Mouse (Mus musculus): ENCODE data around the gene Ndc1. TPM values are rescaled to one million over a fixed set of nuclear protein-coding genes. Genes with fewer than 3 reads are reported as not detected.
"Not testable (repeated sequence)": the region's sequence is repeated elsewhere in the genome, so short reads cannot be mapped to it uniquely, and the experiment has no call there.

The Ndc1 gene
- polyA plus RNA-seq, 1 experiment = 34.2 TPM

DNA sequence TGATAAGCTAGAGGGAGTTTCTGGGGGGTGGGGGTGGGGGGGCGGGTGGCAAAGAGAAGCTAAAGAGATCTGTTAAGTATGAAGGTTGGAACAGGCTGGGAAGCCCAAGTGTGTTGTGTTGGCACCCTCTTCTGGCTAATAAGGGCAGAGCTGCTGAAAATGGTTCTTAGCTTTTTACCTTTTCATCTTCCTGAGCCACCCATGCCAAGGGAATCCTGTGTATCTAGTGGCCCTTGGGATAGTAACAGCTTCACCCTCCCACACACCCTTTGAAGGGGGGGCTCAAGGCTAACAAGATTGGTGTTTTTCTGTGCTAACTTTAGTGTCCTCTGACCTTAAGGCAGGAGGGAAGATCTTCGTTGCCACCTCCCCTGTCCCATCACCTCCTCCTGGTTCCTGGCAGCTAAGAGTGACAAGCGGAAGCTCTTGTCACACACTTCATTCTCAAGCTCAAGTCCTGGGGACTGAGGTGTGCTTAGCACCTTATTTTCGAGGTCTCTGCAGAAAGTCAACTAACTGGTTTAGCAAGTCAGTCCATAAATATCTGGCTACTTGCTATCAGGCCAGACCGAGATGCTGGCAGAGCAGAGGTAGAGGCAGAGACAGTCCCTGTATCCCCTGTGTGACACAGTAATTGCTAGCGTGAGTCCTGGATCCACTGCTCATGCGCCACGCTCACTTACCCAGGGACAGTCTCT is 18.1 kb upstream of the Ndc1 start:
- TF ChIP-seq CTCF (IDR thresholded peaks at IDR 0.05; ENCODE audit: borderline replicate concordance, control insufficient read depth, extremely low read depth, insufficient read depth, low read length, poor library complexity) (no peak), POLR2A (IDR thresholded peaks at IDR 0.05; ENCODE audit: control insufficient read depth, extremely low read depth, insufficient read depth, low read length, poor library complexity) (no peak)
- 87% methylated on average over 8 of the region's 8 CpGs for WGBS
- H3K27ac ChIP-seq (ENCODE audit: control insufficient read depth, insufficient read depth, low read length) = no peak overlapping the region
- H3K27me3 ChIP-seq (ENCODE audit: control insufficient read depth, insufficient read depth, low read length) = no peaks in the 10 kb centered on the region
- H3K4me1 ChIP-seq (replicated peaks; ENCODE audit: control insufficient read depth, insufficient read depth, low read length) = no peaks in the 10 kb centered on the region
- no peak overlapping the region for H3K4me3 ChIP-seq (ENCODE audit: control insufficient read depth, insufficient read depth, low read length)
- peak; percentile 40 for DNase-seq
- H3K36me3 ChIP-seq (ENCODE audit: control insufficient read depth, insufficient read depth, low read length) = peaks cover 20% of the 10 kb centered on the region

DNA sequence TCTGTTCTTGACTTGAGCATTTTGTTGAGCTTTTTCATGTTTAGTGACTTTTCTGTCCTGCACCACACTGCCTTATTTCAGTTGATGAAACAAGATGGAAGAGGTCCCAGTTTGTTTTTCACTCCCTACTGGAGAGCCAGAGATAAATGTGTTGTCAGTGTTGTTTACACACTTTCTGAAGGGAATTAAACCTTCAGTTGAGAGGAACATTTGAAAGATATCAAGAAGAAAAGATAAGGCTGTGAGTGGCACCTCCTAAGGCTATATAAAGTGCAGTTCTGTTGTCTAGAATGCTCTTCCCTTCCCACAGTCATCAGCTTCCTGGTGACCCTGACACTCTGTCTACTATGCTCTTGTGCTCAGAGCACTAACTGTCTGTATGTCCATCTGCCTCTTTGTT is 16.2 kb upstream of the Ndc1 start:
- Histone ChIP-seq H3K27me3 (ENCODE audit: control insufficient read depth, insufficient read depth, low read length) (no peaks in the 10 kb centered on the region), H3K4me1 (replicated peaks; ENCODE audit: control insufficient read depth, insufficient read depth, low read length) (no peaks in the 10 kb centered on the region), H3K27ac (ENCODE audit: control insufficient read depth, insufficient read depth, low read length) (no peak overlapping the region), H3K36me3 (ENCODE audit: control insufficient read depth, insufficient read depth, low read length) (peaks cover 13% of the 10 kb centered on the region; the same call in 1 of the 2 replicates), H3K4me3 (ENCODE audit: control insufficient read depth, insufficient read depth, low read length) (no peak overlapping the region)
- TF ChIP-seq POLR2A (IDR thresholded peaks at IDR 0.05; ENCODE audit: control insufficient read depth, extremely low read depth, insufficient read depth, low read length, poor library complexity) (no peak), CTCF (IDR thresholded peaks at IDR 0.05; ENCODE audit: borderline replicate concordance, control insufficient read depth, extremely low read depth, insufficient read depth, low read length, poor library complexity) (no peak)
- no peak for DNase-seq

DNA sequence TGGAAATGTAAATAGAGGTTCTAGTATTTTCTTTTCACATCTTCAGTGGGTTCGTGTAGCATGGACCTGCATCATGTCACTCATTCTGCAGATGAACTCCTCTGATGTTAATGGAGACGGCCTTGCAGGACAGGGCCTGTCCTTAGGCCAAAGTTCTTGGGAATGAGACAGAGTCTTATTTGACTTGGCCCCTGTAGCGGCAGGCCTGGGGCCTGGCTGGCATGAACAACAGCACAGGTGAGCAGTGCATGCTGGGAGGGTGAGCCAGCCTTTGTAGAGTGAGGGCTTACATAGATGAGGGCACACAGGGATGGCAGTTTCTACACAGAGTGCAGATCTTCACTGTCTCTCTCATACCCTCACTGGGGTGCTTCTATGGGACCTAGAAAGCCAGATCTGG is 14.0 kb upstream of the Ndc1 start:
- TF ChIP-seq POLR2A (IDR thresholded peaks at IDR 0.05; ENCODE audit: control insufficient read depth, extremely low read depth, insufficient read depth, low read length, poor library complexity) = no peak
- no peak for TF ChIP-seq CTCF (IDR thresholded peaks at IDR 0.05; ENCODE audit: borderline replicate concordance, control insufficient read depth, extremely low read depth, insufficient read depth, low read length, poor library complexity)
- DNase-seq = no peak
- no peak overlapping the region for H3K4me3 ChIP-seq (ENCODE audit: control insufficient read depth, insufficient read depth, low read length)
- no peaks in the 10 kb centered on the region for H3K4me1 ChIP-seq (replicated peaks; ENCODE audit: control insufficient read depth, insufficient read depth, low read length)
- 94% methylated on average over 3 of the region's 3 CpGs for WGBS
- no peak overlapping the region for H3K27ac ChIP-seq (ENCODE audit: control insufficient read depth, insufficient read depth, low read length)
- peaks cover 4% of the 10 kb centered on the region; the same call in 1 of the 2 replicates for H3K36me3 ChIP-seq (ENCODE audit: control insufficient read depth, insufficient read depth, low read length)
- no peaks in the 10 kb centered on the region for H3K27me3 ChIP-seq (ENCODE audit: control insufficient read depth, insufficient read depth, low read length)

DNA sequence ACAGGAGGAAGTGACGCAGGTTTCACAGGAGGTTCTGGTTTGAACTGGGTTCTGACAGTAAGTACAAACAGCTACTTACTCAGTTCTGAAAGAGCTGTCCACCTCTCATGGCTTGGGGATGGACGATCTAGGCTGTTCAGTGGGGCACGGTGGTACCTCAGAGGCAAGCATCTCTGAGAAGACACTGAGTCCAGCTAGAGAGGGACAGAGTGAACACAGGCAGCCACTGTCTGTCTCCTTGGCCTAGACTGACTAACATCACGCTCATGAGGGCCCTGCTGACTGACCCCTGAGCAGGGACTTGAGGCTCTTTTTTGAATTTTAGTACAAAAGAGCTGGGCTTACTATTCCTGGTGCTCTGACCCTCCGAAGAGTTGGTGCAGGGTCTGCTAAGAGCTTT is 13.5 kb upstream of the Ndc1 start:
- Histone ChIP-seq H3K4me3 (ENCODE audit: control insufficient read depth, insufficient read depth, low read length) (no peak overlapping the region), H3K27ac (ENCODE audit: control insufficient read depth, insufficient read depth, low read length) (no peak overlapping the region), H3K4me1 (replicated peaks; ENCODE audit: control insufficient read depth, insufficient read depth, low read length) (no peaks in the 10 kb centered on the region), H3K27me3 (ENCODE audit: control insufficient read depth, insufficient read depth, low read length) (no peaks in the 10 kb centered on the region), H3K36me3 (ENCODE audit: control insufficient read depth, insufficient read depth, low read length) (peaks cover 4% of the 10 kb centered on the region; the same call in 1 of the 2 replicates)
- no peak for DNase-seq
- 96% methylated on average over 5 of the region's 5 CpGs for WGBS
- TF ChIP-seq POLR2A (IDR thresholded peaks at IDR 0.05; ENCODE audit: control insufficient read depth, extremely low read depth, insufficient read depth, low read length, poor library complexity) (no peak), CTCF (IDR thresholded peaks at IDR 0.05; ENCODE audit: borderline replicate concordance, control insufficient read depth, extremely low read depth, insufficient read depth, low read length, poor library complexity) (no peak)

DNA sequence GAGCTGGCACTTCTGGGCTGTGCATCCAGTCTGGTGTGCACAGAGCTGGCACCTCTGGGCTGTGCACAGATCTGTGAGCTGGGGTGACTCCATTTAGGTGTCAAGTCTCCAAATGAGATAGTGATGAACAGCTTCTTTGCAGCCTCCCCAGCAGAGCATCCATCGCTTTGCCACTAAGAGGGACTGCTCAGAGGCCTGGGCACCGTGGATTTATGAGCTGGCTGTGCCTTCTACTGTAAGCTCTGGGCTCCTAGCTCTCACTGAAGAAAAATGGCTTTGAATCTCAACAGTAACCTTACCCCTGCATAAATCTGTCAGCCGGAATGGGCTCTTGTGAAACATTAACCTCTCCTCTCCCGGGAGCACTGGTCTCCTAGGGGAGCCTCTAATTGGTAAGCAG is 13.0 kb upstream of the Ndc1 start:
- TF ChIP-seq POLR2A (IDR thresholded peaks at IDR 0.05; ENCODE audit: control insufficient read depth, extremely low read depth, insufficient read depth, low read length, poor library complexity) (no peak), CTCF (IDR thresholded peaks at IDR 0.05; ENCODE audit: borderline replicate concordance, control insufficient read depth, extremely low read depth, insufficient read depth, low read length, poor library complexity) (no peak)
- H3K4me3 ChIP-seq (ENCODE audit: control insufficient read depth, insufficient read depth, low read length) = no peak overlapping the region
- no peak overlapping the region for H3K27ac ChIP-seq (ENCODE audit: control insufficient read depth, insufficient read depth, low read length)
- no peaks in the 10 kb centered on the region for H3K4me1 ChIP-seq (replicated peaks; ENCODE audit: control insufficient read depth, insufficient read depth, low read length)
- H3K36me3 ChIP-seq (ENCODE audit: control insufficient read depth, insufficient read depth, low read length) = peaks cover 4% of the 10 kb centered on the region; the same call in 1 of the 2 replicates
- DNase-seq = no peak
- 91% methylated on average over 4 of the region's 4 CpGs for WGBS
- no peaks in the 10 kb centered on the region for H3K27me3 ChIP-seq (ENCODE audit: control insufficient read depth, insufficient read depth, low read length)

DNA sequence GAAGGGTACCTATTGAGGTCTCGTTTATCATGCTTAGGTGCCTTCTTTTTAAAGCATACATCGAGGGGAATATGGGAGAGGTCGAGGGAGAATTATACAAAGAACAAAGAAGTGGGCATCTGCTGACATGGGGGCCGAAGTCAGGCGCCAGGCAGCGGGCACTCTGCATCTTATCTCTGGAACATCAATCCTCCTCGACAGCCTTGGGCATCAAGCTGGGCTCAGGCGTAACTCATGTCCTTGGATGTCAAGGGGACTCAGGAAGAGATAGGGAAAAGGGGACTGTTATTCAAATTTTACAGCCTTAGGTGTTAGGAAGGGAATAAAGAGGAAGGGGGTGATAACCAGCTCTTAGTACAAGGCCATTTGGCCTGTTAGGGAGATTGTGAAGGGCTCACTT is 10.4 kb upstream of the Ndc1 start:
- WGBS = 96% methylated on average over 8 of the region's 8 CpGs

DNA sequence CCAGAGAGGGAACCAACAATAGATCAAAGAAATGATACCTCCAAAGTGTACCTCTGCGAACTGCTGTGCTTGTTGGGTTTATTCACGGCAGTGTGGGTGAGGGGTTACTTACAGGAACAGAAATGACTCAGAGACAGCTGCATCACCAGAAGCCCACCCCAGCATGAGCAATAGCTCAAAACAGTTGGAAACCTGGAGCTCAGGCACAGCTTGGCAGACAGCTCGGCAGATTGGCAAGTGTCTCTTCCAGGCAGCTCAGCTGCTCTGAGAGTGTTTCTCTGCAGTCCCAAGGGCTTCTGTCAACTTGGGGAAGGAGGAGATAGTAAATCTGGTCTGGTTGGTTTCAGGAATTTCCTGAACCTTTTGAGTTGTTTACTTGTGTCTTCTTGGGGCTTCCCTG is 9.1 kb upstream of the Ndc1 start:
- 94% methylated on average over 3 of the region's 3 CpGs for WGBS
- H3K4me1 ChIP-seq (replicated peaks; ENCODE audit: control insufficient read depth, insufficient read depth, low read length) = no peaks in the 10 kb centered on the region
- H3K36me3 ChIP-seq (ENCODE audit: control insufficient read depth, insufficient read depth, low read length) = no peaks in the 10 kb centered on the region; the same call in 1 of the 2 replicates
- no peak overlapping the region for H3K27ac ChIP-seq (ENCODE audit: control insufficient read depth, insufficient read depth, low read length)
- no peaks in the 10 kb centered on the region for H3K27me3 ChIP-seq (ENCODE audit: control insufficient read depth, insufficient read depth, low read length)
- H3K4me3 ChIP-seq (ENCODE audit: control insufficient read depth, insufficient read depth, low read length) = no peak overlapping the region
- TF ChIP-seq POLR2A (IDR thresholded peaks at IDR 0.05; ENCODE audit: control insufficient read depth, extremely low read depth, insufficient read depth, low read length, poor library complexity) = no peak
- no peak for TF ChIP-seq CTCF (IDR thresholded peaks at IDR 0.05; ENCODE audit: borderline replicate concordance, control insufficient read depth, extremely low read depth, insufficient read depth, low read length, poor library complexity)
- DNase-seq = no peak

More for the DNA sequence above, 10.4 kb upstream of the Ndc1 start:
- H3K27ac ChIP-seq (ENCODE audit: control insufficient read depth, insufficient read depth, low read length); H3K27me3 ChIP-seq (ENCODE audit: control insufficient read depth, insufficient read depth, low read length); DNase-seq; H3K4me1 ChIP-seq (replicated peaks; ENCODE audit: control insufficient read depth, insufficient read depth, low read length); H3K4me3 ChIP-seq (ENCODE audit: control insufficient read depth, insufficient read depth, low read length); H3K36me3 ChIP-seq (ENCODE audit: control insufficient read depth, insufficient read depth, low read length): not testable (repeated sequence)

Data from thymus, adult 2 months (tissue).